Mouse (Mus musculus) C2C12 (cell line): Measurements from ENCODE around the gene Rnase10.

Experiments used
- CEBPB ChIP-seq: IDR thresholded peaks from one replicate; pipeline ENCODE4 v1.6.1; 2011; ENCODE audit warnings: low read depth, mild to moderate bottlenecking, control low read depth, moderate library complexity
- CTCF ChIP-seq: IDR thresholded peaks from one replicate; pipeline ENCODE4 v1.5.1; 2011; ENCODE audit not compliant: control insufficient read depth, insufficient read depth, insufficient read length
- MYOD1 ChIP-seq: IDR thresholded peaks from one replicate; pipeline ENCODE4 v1.6.1; 2011; ENCODE audit warnings: low read depth; ENCODE audit not compliant: control insufficient read depth, insufficient read length
- USF1 ChIP-seq: IDR thresholded peaks from one replicate; pipeline ENCODE4 v1.6.1; 2011; ENCODE audit warnings: low read depth, mild to moderate bottlenecking, control low read depth, moderate library complexity

DNA sequence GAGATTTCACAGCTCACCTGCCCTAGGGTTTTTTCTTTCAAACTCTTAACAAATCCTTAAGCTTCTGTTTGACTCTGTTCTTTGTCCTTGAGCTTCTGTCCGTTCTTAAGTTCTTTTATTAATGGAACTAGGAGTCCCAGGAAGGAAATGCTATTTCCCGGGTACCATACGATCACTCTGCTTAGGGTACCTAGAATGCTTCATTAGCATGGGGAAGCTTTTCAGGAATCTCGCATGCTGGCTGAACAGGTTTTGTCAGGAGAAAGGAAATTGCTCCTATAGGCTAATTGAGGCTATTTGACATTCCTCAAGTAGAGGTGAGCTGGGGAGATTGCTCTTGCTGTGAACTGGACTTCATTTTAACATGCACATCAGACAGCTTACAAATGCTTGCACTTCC, 33.9 kb upstream of the Rnase10 start:
- TF ChIP-seq USF1 (no peak), CEBPB (no peak), CTCF (no peak), MYOD1 (no peak)
